Mouse (Mus musculus): ENCODE data around the gene Crispld2.

DNA sequence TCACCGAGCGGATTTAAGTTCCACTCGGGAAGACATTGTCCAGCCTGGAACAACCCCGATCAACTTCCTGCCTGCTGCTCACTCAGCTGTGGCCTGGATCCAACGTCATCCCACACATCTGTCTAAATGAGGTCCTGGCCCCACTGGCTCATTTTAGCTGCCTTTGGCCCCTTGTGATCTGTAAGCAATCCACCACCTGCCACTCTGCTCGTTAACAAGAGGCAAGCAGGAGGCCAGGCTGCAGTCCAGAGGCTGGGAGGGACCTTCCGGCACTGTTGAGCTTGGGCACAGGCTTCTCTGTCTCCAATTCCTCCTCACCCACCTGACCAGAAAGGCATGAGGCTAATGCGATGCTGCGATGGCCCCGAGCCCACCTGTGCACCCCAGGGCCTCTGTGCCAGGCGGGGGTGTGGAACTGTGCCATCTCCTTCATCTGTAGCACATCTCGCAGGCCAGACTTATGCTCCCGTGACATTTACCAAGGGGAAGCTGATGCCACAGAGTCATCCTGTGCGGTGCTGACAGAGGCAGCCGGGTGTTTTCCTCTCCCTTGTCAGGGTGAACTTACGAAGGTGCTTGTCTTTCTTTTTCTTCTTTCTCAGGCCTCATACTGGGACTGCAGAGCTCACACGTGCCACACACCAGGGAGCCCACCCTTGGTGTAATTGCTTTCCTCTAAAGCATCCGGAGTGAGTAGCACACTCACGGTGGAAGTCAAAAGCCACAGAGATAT, 75.9 kb downstream of the Crispld2 start:
- TF ChIP-seq POLR2A (IDR thresholded peaks at IDR 0.05; ENCODE audit: control insufficient read depth in 1 of 2, insufficient read depth in 1 of 2, low read depth in 1 of 2, low read length in 2 of 2, poor library complexity in 1 of 2): no peak
- no peak for TF ChIP-seq MEF2A (IDR thresholded peaks at IDR 0.05; ENCODE audit: extremely low read depth, insufficient replicate concordance, low read depth, low read length, poor library complexity, severe bottlenecking)
- no peak for TF ChIP-seq JUND (IDR thresholded peaks at IDR 0.05; ENCODE audit: low read depth, low read length)

Data from MEL (cell line).